Mouse (Mus musculus) ovary, postnatal 36 days (tissue): ENCODE measurements around the gene Gm10803.

Experiments used
- DNase-seq: peaks from one replicate; pipeline ENCODE4 v3.0.0; 2022; ENCODE audit warnings: low spot score, mixed read lengths

Gm10803 gene

DNA sequence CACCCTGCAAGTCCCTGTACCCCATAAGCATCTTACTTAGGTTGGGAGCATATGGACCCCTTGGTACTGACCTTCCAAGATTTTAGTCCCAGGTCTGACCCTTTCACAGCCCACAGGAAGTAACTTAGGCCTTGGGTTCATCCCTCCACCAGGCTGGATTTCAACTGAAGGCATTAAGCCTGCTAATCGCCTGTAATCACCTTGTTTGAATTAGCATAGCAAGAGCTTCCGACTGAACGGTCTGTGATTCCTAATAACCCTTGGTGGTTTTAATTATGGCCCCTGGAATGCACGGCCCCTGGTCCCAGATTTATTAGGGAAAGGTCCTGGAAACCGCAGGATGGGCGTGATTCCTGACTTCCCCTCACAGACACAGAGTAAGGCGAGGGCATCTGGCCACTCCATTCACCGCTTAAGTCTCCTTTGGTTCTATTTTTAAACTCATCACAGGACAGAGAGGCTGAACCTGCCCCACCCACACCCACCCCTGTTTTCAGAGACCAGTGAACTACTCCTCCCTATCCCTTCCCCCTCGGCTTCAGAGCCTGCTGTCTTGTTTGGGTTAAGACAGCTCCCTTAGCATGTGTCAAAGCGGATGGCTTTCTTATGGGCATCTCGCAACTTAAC, 31.9 kb downstream of the Gm10803 start:
- no peak for DNase-seq

- no peak for DNase-seq
Observed at GRCm38 (mm10) chr2:93593121-93593520, 32.8 kb downstream of the Gm10803 start.

GRCm38 (mm10) chr2:93597145-93597544, 36.8 kb downstream of the Gm10803 start:
- DNase-seq: no peak

GRCm38 (mm10) chr2:93599731-93600130, 39.4 kb downstream of the Gm10803 start:
- DNase-seq: no peak

DNA sequence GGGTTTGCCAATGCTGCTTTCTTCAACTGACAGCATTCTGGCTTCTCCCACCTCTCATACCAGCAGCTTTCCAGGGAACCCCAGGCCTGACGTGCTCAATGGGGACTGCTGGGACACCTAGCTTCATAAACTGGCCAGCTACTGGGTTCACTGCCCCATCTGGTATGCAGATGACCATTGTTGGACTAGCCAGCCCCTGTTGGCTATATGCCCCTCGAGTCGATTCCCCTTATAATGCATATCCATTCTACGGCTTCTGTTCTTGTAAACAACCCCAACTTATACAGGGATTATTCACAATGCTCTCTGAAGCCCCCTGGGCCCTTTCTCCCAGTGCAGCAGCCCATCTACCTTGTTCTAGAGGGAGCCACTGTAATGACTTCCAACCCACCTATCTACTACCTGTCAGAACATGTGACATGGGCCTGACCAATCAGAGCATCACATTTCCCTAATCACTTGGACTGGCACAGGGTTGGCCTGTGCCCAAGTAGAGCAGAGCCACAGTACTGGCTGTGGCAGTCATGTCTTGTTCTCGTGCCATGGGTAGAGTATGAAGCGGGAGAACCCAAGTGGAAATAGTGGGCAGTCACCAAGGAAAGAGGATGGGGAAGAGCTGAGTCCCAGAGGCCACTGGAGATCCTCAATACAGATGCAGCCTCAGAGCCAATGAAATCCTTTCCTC, 44.4 kb downstream of the Gm10803 start:
- no peak for DNase-seq

- DNase-seq: no peak
Observed at GRCm38 (mm10) chr2:93608800-93609199, 48.4 kb downstream of the Gm10803 start.

DNA sequence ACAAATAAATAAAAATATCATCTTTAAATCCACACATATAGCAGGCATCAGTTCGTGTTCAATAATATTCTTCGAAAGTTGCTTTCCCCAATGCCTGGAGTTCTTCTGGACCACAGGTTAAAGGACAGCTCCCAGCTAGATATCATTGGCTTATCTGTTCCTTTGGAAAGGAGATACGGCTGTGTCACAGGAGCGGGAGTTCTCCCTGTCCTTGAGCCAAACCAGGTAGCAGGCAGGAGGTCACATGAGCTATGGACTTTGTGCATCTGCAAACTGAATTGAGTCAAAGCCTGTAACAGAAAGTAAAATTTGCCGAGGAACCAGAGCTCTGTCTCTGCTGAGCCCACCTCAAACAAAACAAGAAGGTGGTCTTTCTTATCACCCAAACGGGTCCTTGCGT, 52.7 kb downstream of the Gm10803 start:
- no peak for DNase-seq
